Mouse (Mus musculus) lung, postnatal 0 days (tissue): ENCODE measurements around the gene Txlng.

Experiments used
- CTCF ChIP-seq: IDR thresholded peaks from 2 replicates; pipeline ENCODE4 v1.5.1; 2016; ENCODE audit warnings: antibody characterized with exemption, mild to moderate bottlenecking
- EP300 ChIP-seq: IDR thresholded peaks from 2 replicates; pipeline ENCODE4 v1.6.1; 2016; ENCODE audit warnings: antibody characterized with exemption, mild to moderate bottlenecking, control low read depth

GRCm38 (mm10) chrX:162844447-162845100 lies 15.3 kb upstream of the Txlng start:
- peak; percentile 41 for TF ChIP-seq CTCF
- no peak for TF ChIP-seq EP300
